13 mouse cellular contexts compared by ENCODE assay signal in the genomic region with DNA sequence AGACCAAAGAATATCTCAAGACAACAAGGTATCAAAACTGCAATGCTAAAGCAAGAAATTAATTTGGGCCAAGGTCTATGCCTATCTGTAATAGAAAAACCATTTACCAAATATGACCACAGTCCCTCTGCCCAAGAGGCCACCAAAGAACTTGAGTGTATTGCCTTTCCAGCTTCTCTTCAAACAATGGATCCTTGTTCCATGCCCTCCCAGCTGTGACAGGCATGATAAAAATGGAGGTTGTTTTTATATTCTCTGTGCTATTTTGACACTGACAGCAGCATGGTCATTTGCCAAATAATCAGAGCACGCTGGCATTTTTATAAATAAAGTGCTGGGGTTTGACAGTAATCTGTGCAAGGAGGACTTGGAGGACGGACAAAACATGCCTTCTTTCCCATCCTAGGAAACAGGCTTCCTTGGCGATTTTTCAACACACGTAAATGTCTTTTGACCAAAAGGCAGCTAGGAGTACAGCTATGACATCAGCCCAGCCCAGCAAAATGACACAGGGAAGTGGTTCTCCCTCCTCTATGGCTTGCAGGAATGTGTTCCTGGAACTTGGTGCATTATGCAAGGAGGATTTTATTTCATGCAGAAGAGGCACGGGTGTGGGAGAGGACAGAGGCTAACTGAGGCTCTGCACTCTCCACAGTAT.
A peak's percentile ranks its signal among the peaks of the same experiment; 100 is the strongest.
DNase-seq lines count a peak whose midpoint lies in the region; ATAC-seq and TF ChIP-seq lines count a peak whose summit lies in the region.
"Had no signal": no experiment of that assay in that cellular context is flagged by ENCODE, and none has a peak within 500 bp of the region (broad histone marks: within the 10 kb centered on the region; RNA-seq: fewer than 3 reads in every experiment).

No protein-coding gene starts in this region.

- 31% methylated on average over 5 of the region's 5 CpGs for WGBS in heart, postnatal 0 days
- WGBS in midbrain, embryonic 14.5 days = 29% methylated on average over 5 of the region's 5 CpGs
- 72% methylated on average over 5 of the region's 5 CpGs for WGBS in midbrain, embryonic 10.5 days
- WGBS in limb, embryonic 10.5 days = 81% methylated on average over 5 of the region's 5 CpGs

- no peak overlapping the region for H3K4me2 ChIP-seq in heart, postnatal 0 days (ENCODE audit: low read depth, low read length)
- H3K4me2 ChIP-seq in midbrain, embryonic 14.5 days (ENCODE audit: low read length) = no peak overlapping the region
- H3K4me2 ChIP-seq in myocyte (ENCODE audit: low read depth) = no peak overlapping the region
- H3K4me2 ChIP-seq: liver, embryonic 11.5 days; stomach, embryonic 15.5 days had no signal

- no peak overlapping the region for H3ac ChIP-seq in myocyte (ENCODE audit: control insufficient read depth, insufficient read length)

- TF ChIP-seq POLR2A in myocyte (IDR thresholded peaks at IDR 0.05; ENCODE audit: insufficient read length, low read depth) = no peak

- no peak overlapping the region for H3K9ac ChIP-seq in heart, postnatal 0 days (replicated peaks; ENCODE audit: low read depth, low read length)
- H3K9ac ChIP-seq in midbrain, embryonic 14.5 days (replicated peaks; ENCODE audit: low read length) = no peak overlapping the region
- H3K9ac ChIP-seq: stomach, embryonic 15.5 days had no signal

- H3K9me3 ChIP-seq in heart, postnatal 0 days (replicated peaks; ENCODE audit: control insufficient read depth, low read length) = no peaks in the 10 kb centered on the region
- no peaks in the 10 kb centered on the region for H3K9me3 ChIP-seq in midbrain, embryonic 14.5 days (ENCODE audit: control insufficient read depth, low read length)
- no peaks in the 10 kb centered on the region for H3K9me3 ChIP-seq in midbrain, embryonic 10.5 days (replicated peaks)
- no peaks in the 10 kb centered on the region for H3K9me3 ChIP-seq in limb, embryonic 10.5 days (replicated peaks)
- H3K9me3 ChIP-seq: megakaryocyte, embryonic 14.5 days; stomach, embryonic 15.5 days had no signal

- no peak overlapping the region for H3K4me3 ChIP-seq in heart, postnatal 0 days (ENCODE audit: low read depth, low read length)
- H3K4me3 ChIP-seq in midbrain, embryonic 14.5 days (replicated peaks; ENCODE audit: low read depth, low read length) = no peak overlapping the region
- H3K4me3 ChIP-seq in midbrain, embryonic 10.5 days = no peak overlapping the region
- no peak overlapping the region for H3K4me3 ChIP-seq in limb, embryonic 10.5 days
- no peak overlapping the region for H3K4me3 ChIP-seq in myocyte
- H3K4me3 ChIP-seq: megakaryocyte, embryonic 14.5 days; stomach, embryonic 15.5 days had no signal

- no peak for TF ChIP-seq CTCF in heart, postnatal 0 days (IDR thresholded peaks at IDR 0.05; ENCODE audit: low read depth)

- intact Hi-C loops in heart, postnatal 36 days (cut with DNase I) = no loop called here
- intact Hi-C loops in gastrocnemius, postnatal 36 days (cut with DNase I) = no loop called here

- DNase-seq in heart, postnatal 0 days (ENCODE audit: low spot score) = peak; percentile 24
- no peak for DNase-seq in heart, postnatal 36 days
- DNase-seq in midbrain, embryonic 14.5 days = peak; percentile 51
- DNase-seq in midbrain, embryonic 10.5 days (ENCODE audit: low spot score) = no peak
- DNase-seq in limb, embryonic 10.5 days (ENCODE audit: low spot score) = no peak
- DNase-seq in gastrocnemius, postnatal 36 days = no peak
- DNase-seq in embryo, embryonic 11 days = no peak
- DNase-seq: adrenal gland, adult 2 months had no signal

- H3K4me1 ChIP-seq in heart, postnatal 0 days (ENCODE audit: control insufficient read depth, insufficient read depth) = peaks cover 10% of the 10 kb centered on the region; the same call in 1 of the 2 replicates
- no peaks in the 10 kb centered on the region; the same call in 1 of the 2 replicates for H3K4me1 ChIP-seq in midbrain, embryonic 14.5 days (ENCODE audit: control insufficient read depth, insufficient read depth, low read length)
- H3K4me1 ChIP-seq in midbrain, embryonic 10.5 days = peaks cover 14% of the 10 kb centered on the region
- H3K4me1 ChIP-seq in limb, embryonic 10.5 days = peaks cover 27% of the 10 kb centered on the region
- H3K4me1 ChIP-seq: megakaryocyte, embryonic 14.5 days; stomach, embryonic 15.5 days had no signal

- H3K79me2 ChIP-seq in myocyte (ENCODE audit: control insufficient read depth, insufficient read depth) = no peaks in the 10 kb centered on the region

- no peak for TF ChIP-seq EP300 in heart, postnatal 0 days (IDR thresholded peaks at IDR 0.05; ENCODE audit: low read depth)

- H3K27me3 ChIP-seq in heart, postnatal 0 days (ENCODE audit: control insufficient read depth, insufficient read depth, low read length) = no peaks in the 10 kb centered on the region
- no peaks in the 10 kb centered on the region for H3K27me3 ChIP-seq in midbrain, embryonic 14.5 days (ENCODE audit: control insufficient read depth, insufficient read depth, low read length)
- H3K27me3 ChIP-seq in midbrain, embryonic 10.5 days (ENCODE audit: low read depth, poor library complexity, severe bottlenecking) = no peaks in the 10 kb centered on the region
- H3K27me3 ChIP-seq in limb, embryonic 10.5 days (ENCODE audit: low read depth, poor library complexity, severe bottlenecking) = no peaks in the 10 kb centered on the region
- H3K27me3 ChIP-seq in myocyte (ENCODE audit: control insufficient read depth, insufficient read depth, insufficient read length) = no peaks in the 10 kb centered on the region
- H3K27me3 ChIP-seq: megakaryocyte, embryonic 14.5 days; stomach, embryonic 15.5 days had no signal

- no peak overlapping the region for H3K27ac ChIP-seq in heart, postnatal 0 days (ENCODE audit: low read depth)
- H3K27ac ChIP-seq in midbrain, embryonic 14.5 days (replicated peaks; ENCODE audit: low read depth, low read length) = no peak overlapping the region
- H3K27ac ChIP-seq in midbrain, embryonic 10.5 days (replicated peaks) = no peak overlapping the region
- peak overlapping the region; percentile 38; the same call in 1 of the 2 replicates for H3K27ac ChIP-seq in limb, embryonic 10.5 days
- H3K27ac ChIP-seq: stomach, embryonic 15.5 days had no signal

- H3K36me3 ChIP-seq in heart, postnatal 0 days (replicated peaks; ENCODE audit: control insufficient read depth, insufficient read depth, low read length) = no peaks in the 10 kb centered on the region
- no peaks in the 10 kb centered on the region for H3K36me3 ChIP-seq in midbrain, embryonic 14.5 days (ENCODE audit: control insufficient read depth, insufficient read depth, low read length)
- no peaks in the 10 kb centered on the region for H3K36me3 ChIP-seq in midbrain, embryonic 10.5 days
- no peaks in the 10 kb centered on the region for H3K36me3 ChIP-seq in limb, embryonic 10.5 days
- H3K36me3 ChIP-seq in myocyte (ENCODE audit: control insufficient read depth, insufficient read depth) = no peaks in the 10 kb centered on the region
- H3K36me3 ChIP-seq: stomach, embryonic 15.5 days had no signal

- ATAC-seq in heart, postnatal 0 days (ENCODE audit: insufficient read depth, low read depth) = no peak
- ATAC-seq in midbrain, embryonic 14.5 days (ENCODE audit: low FRiP score, low TSS enrichment) = no peak; the same call in 1 of the 2 replicates
- ATAC-seq: intestine, postnatal 0 days had no signal

TF ChIP-seq in myocyte, 11 proteins besides CTCF, POLR2A, EP300 and RAD21:
- no peak for TF ChIP-seq POLR2AphosphoS2 (IDR thresholded peaks at IDR 0.05; ENCODE audit: insufficient read length, low read depth)
- 0 out of 2 replicates have a peak, but pooled peaks have one; percentile 6 for TF ChIP-seq CEBPB (IDR thresholded peaks at IDR 0.05; ENCODE audit: insufficient read depth, poor library complexity, severe bottlenecking)
TF ChIP-seq in myocyte: peak in this region for 1.

Comparison
In these comparisons a context has a peak if more than half of its experiments do, and no peak if none do; other contexts are left out.
1. DNase-seq: peak in heart, postnatal 0 days (single experiment) and midbrain, embryonic 14.5 days (single experiment); none in heart, postnatal 36 days (0 of 2), midbrain, embryonic 10.5 days (single experiment), limb, embryonic 10.5 days (single experiment), gastrocnemius, postnatal 36 days (0 of 2) and embryo, embryonic 11 days (single experiment).